In genomic region chr11:93885572-93886410, GRCm38 (mm10) we compare ENCODE assay signal across 1 mouse cellular context.
TF ChIP-seq lines count a peak whose summit lies in the region.

Gene Utp18, minus strand, starts transcription at chr11:93885766.
Gene Mbtd1, plus strand, starts transcription at chr11:93885852.

TF ChIP-seq in MEL, 35 proteins besides CTCF, POLR2A, EP300 and RAD21 (continued from another document):
- TF ChIP-seq TAL1 (IDR thresholded peaks at IDR 0.05; ENCODE audit: low read length), result no peak
- no peak for TF ChIP-seq ZNF384 (IDR thresholded peaks at IDR 0.05; ENCODE audit: low read depth, low read length)
- no peak for TF ChIP-seq SMC3 (IDR thresholded peaks at IDR 0.05; ENCODE audit: low read depth, low read length)
- peak; percentile 78 to 93 for TF ChIP-seq USF2 (IDR thresholded peaks at IDR 0.05; ENCODE audit: borderline replicate concordance in 1 of 2, insufficient read depth in 1 of 2, low read depth in 1 of 2, low read length in 2 of 2)
- TF ChIP-seq TBP (IDR thresholded peaks at IDR 0.05; ENCODE audit: low read depth, low read length), result peak; percentile 33; the same call in 1 of the 2 replicates
- no peak for TF ChIP-seq MAFK (IDR thresholded peaks at IDR 0.05; ENCODE audit: borderline replicate concordance, low read depth, low read length)
